Mouse (Mus musculus) cerebellum, postnatal 14 days (tissue): ENCODE measurements around the gene Metrnl.

ENCODE experiments used
- DNase-seq, 2 experiments: peaks; one replicate each; pipeline ENCODE4 v3.0.0; 2021; ENCODE audit warnings: mixed read lengths in 2 of 2

Metrnl gene

DNA sequence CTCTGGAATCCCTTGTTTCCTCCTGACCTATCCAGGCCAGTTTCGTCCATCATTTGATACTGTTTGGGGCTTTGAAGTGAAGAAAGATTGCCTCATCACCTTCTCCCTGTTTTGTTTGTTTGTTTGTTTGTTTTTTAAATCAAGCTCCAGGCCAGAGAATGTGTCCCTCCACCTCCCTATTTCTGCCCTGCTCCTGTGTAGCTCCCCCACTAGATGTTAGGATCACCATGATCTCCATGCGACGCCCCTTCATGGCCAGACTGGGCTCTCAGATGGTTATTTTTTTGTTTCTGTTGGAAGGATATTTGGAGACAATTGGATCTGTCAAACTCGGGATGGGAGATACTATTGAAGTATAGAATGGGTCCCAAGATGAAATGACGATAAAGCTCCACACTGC lies at the start of gene Metrnl:
Gene Metrnl (plus strand): TSS at position 301 of the 400 bp plus-strand sequence.
- no peak for DNase-seq

DNA sequence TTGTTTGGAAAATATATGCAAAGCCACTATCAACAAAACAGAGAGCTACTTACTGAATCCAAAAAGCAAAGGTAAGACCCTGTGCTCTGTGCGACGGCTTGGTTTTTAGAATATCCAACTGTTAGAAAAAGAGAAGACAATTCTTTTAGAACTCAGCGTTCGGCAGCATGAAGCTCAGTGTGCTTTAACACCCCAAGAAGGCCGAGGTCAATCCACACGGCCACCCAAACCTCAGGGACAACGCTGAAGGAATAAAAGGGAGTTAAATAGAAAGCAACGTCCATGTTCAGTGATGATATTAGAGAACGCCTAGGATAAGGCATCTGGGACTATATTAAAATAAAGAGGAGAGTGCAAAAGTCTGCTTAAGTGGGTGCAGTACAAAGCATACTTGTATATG lies 49.8 kb upstream of the Metrnl start:
- no peak for DNase-seq

DNA sequence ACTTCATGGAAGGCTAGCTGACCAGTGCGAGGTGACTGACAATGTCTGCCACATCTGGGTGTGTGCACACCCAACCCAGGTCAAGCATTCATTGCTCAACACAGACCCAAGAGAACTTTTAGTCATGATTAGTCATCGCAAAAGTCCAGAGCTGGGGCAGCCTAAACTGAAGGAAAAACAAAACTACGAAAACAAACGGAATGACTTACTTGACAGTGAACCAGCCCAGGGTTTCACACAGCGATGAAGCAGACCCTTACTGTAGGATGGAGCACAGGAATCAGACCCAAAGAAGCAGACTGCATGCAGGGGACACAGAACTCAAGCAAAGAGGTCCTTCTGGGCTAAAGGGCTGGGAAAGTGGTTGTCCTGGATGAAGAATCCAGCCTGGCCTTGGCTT lies 49.4 kb upstream of the Metrnl start:
- no peak for DNase-seq

DNA sequence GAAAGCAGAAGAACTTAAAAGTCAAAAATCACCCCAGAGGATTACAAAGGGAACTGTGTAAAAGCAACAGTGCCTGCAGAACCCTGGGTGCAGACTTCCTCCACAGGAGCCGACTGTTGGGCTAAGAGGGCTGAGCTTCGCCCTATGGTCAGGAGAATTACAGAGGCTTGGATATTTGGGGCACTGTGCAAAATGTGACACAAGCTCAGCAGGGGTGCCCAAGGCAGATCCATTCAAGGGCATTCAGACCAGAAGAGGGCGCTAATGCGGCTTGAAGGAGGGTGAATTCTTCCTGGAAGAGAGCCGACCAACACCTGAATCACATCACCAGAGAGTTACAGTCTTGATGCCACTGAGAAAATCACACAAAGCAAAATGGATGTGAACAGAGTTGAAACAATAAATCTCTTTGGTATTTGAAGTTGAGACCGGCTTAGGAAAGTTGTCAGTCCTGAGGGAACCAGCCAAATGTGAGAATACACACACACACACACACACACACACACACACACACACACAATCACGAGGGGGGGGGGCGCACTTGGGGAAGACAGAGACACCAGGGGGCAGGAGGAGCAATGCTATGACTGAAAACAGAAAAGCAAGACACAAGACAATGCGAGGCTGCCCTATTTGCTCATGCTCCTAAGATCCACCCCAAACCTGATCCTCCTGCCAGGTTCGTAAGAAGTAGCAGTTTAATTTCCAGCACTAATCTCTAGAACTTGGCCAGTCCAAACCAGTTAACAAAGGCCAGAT lies 48.6 kb upstream of the Metrnl start:
- DNase-seq, result peak; percentile 65 to 89

DNA sequence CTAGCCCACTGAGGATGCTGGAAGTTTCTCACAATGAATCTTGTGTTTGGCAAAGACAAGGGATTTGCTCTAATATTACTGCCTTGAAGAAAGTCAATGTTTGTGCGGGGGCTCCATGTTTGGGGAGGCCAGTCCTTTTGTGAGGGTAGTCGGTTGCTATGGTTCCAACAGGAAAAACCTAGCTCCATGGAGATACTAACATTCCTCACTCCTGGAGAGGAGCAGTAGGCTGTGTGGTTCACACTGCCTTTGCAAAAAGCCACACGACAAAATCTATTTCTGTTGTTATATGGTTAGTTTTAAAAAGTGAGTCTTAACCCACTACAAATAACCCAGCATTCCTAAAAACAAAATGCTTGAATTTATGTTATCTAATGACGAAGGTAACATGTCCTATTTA lies 47.7 kb upstream of the Metrnl start:
- DNase-seq, result no peak

DNA sequence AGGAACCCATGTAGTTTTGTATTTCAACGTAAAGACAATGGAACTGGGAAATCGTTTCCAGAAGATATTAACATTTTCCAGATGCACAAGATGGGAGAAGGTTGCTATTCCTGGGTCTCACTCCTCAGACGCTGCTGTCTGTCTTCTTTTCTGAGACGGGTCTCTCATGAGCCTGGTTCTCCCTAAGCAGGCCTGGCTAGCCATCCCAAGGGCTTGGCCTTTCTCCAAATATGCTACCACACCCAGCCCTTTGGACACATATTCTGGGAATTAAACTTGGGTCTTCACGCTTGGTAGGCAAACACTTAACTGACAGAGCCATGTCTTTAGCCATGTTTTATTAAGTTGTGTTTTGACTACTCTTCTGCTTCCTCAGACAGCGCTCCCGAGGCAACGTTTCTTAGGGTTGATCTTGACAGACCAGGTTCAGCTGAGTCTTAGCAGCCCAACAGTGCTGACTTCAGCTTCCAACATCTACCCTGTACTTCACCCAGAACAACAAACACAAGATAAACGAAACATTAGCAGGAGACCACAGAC lies 46.9 kb upstream of the Metrnl start:
- DNase-seq, result no peak

DNA sequence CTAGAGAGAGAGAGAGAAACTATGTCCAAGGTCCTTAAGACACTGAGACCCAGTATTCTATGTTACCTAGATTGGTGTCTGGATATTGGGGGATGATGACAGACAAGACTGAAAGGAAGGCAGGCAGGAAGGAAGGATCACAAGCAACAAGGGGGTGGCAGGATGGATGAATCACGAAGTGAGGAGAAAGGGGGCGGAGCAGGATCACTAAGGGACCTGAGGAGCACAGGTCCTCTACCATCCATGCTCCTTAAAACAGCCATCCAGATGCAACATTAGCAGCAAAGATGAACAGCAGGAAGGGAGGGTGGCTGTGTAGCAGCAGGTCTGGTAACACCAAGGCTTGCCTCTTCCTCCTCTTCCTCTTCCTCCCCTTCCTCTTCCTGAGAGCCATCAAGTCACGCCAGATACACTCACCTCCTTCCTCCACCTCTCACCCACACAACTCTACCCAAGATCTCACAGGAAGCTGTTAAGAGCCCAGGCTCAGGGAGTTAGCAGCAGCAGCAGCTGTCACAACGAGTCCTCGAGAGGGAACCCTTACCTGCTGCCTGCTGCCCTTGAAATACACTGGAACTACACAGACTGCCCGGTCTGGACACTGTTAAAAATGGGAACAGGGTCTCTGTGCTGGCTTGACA lies 46.1 kb upstream of the Metrnl start:
- no peak for DNase-seq

DNA sequence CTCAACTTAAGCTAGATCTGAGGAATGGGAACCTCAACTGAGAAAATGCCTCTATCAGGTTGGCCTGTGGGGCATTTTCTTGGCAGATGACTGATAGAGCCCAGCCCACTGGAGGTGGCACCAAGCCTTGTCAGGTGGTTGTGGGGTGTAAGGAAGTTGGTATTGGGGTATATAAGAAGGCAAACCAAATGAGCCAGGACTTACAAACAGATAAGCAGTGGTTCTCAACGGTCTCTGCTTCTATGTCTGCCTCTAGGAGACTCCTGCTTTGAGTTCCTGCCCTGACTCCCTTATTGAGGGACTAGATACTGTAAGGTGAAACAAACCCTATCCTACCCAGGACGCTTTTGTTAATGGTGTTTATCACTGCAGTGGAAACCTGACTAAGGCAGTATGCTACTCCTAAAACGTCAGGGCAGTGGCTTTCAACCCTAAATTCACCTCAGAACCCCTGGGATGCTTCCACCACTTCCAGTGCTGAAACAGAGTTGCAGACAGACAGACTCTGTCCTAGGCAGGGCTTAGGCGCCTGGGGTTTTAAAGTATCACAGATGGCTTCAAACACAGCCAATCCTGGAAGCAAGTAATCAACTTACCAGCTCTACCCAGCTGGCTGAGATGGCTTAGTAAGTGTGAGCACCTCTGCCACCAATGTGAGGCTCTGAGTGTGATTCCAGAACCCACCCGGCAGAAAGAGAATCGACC lies 45.4 kb upstream of the Metrnl start:
- no peak for DNase-seq

DNA sequence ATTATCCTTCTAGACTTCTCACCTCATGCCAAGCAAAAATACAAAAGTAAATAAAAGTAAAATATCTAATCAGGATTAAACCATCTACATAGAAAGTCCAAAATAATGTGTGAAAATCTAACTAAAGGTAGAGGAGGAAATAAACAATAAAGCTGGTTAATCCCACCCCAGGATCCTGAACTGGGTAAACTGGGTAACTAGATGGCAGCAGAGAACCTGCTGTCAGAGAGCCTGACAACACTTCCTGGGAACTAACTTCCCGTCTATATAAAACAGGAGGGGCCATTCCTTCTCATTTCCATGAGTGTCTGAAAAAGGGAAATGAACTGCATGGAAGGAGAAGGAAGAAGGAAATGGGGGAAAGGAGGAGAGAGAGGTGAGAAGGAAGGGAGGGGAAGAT lies 43.2 kb upstream of the Metrnl start:
- no peak for DNase-seq

DNA sequence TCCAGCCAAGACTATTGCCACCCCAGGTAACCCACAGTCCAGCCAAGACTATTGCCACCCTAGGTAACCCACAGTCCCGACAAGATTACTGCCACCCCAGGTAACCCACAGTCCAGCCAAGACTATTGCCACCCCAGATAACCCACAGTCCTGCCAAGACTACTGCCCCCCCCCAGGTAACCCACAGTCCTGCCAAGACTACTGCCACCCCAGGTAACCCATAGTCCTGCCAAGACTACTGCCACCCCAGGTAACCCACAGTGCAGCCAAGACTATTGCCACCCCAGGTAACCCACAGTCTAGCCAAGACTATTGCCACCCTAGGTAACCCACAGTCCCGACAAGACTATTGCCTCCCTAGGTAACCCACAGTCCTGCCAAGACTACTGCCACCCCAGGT lies 40.7 kb upstream of the Metrnl start:
- peak in 1 of 2 experiments; percentile 32 for DNase-seq

DNA sequence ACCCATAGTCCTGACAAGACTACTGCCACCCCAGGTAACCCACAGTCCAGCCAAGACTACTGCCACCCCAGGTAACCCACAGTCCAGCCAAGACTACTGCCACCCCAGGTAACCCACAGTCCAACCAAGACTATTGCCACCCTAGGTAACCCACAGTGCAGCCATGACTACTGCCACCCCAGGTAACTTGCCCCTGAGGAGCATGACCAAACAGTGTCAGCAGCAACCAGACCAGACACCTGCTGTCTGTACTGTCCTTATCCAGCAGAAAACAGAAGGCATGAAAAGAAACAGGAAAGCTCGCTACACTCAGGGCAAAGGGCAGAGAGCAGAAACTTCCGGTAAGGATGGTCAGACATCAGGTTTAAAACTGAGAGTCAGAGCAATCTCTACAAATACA lies 40.2 kb upstream of the Metrnl start:
- no peak for DNase-seq

DNA sequence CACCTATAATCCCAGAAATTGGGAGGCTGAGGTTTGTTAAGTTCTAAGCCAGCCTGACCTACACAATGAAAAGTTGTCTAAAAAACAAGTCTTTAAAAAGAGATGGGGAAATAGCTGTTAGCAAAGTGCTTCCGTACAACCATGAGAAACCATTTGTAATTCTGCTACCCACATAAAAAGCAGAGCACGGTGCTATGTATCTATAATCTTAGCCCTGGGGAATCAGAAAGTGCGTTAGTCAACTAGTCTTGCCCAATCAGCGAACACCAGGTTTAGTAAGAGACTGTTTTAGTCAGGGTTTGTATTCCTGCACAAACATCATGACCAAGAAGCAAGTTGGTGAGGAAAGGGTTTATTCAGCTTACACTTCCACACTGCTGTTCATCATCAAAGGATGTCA lies 33.8 kb upstream of the Metrnl start:
- DNase-seq, result no peak

DNA sequence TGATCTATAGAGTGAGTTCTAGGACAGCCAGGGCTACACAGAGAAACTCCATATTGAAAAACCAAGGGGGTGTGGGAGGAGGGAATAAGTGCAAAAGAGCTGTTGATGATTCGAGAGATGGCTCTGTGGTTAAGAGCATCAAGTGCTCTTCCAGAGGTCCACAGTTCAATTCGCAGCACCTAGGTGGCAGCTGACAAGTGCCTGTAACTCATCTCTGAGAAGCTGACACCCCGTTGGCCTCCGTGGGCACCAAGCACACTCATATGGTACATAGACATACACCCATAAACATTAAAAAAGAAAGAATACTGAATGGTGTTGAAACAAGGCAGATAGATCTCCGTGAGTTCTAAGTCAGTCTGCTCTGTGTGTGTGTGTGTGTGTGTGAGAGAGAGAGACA lies 32.6 kb upstream of the Metrnl start:
- no peak for DNase-seq

DNA sequence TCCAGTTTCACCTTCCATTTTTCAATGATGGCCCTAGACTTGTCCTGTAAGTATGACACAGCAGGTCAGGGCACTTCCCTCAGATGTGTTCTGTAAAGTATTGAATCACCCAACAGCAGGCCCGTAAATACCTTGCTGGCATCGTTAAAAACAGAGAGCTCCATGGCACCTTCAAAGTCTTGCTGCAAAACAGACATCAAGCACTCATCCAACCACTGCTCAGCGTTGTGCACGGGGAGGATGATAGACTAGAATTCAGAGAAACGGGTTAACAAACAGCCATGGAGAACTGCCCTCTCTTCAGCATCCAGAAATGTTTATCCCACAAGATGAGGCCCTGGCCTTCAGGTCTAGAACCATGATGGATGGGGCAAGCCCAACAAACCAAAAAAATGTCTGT lies 30.4 kb upstream of the Metrnl start:
- no peak for DNase-seq

DNA sequence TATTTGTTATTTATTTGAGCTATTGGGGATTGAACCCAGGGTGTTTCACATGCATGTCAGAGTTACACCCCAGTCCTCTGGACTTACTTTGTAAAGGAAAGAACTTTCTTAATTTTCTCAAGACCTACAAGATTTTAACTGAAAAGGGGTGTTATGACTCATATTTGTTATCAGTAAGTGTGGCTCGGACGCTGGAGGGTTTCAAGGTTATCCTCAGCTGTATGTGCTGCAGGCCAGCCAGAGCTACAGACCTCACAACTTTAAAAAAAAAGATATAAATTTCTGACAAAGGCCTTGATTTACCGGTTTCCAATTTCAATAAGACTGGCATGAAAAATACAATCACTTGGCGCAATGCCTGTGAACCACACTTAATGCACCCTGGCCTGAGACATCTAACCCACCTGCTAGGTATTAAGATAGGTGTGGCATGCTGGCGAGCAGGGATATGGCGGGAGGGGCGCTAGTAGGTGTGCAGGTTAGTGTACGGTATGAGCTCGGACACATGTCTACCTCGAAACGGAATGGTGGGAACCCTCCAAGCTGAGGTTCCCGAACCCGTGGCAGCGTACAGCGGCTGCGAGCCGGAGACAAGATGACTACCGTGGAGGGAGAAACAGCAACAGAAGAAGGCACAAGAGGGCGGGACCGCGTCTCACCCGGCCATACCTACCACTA lies 28.9 kb upstream of the Metrnl start:
- no peak for DNase-seq

DNA sequence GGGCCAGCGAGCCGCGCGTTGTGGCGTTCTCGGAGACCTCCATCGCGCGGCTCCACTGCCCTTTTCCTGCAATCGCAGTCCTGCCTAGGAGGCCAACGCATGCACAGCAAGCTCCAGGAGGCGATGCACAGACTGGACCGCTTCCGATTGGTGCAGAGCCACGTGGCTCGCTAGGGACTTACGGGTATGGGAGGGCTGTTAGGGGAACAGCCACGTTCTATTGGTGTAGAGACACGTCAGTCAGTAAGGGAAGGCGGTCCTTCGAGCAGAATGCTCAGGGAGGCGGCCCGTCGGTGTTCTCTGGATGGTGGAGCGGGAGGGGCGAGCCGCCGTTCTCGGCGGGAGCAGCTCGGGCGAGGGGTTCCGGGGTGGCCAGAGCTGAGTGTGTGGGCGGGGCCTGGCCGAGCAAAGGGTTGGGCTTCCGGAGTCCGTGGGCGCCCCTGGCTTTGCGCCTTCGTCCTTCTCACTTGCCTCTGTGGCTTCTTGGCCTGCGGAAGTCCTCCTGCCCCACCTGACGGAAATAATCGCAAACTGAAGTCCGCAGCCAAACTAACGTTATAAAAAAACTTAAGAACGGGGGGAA lies 28.3 kb upstream of the Metrnl start, which contains the start of gene B3gntl1:
Gene B3gntl1 (minus strand): TSS at position 164 of the 583 bp plus-strand sequence.
- peak; percentile 99 for DNase-seq

DNA sequence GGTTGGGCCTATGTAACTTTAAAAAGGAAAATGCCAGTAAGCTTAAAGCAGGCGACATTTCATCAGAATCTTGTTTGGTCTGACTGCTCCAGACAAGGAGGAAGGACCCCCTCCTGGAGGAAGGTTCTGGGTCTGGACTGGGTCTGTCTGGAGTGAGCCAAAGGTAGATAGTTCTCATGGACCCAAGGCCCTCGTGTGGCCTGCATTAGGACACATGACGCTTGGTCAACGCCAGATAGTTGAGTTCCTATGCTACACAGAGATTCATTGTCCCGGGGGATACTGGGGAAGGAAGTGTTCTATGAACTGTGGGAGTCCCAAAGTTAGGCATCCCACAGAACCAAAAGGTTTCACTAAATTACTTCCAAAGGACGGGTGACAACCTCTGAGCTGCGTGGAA lies 27.7 kb upstream of the Metrnl start:
- peak in 1 of 2 experiments; percentile 29 for DNase-seq

DNA sequence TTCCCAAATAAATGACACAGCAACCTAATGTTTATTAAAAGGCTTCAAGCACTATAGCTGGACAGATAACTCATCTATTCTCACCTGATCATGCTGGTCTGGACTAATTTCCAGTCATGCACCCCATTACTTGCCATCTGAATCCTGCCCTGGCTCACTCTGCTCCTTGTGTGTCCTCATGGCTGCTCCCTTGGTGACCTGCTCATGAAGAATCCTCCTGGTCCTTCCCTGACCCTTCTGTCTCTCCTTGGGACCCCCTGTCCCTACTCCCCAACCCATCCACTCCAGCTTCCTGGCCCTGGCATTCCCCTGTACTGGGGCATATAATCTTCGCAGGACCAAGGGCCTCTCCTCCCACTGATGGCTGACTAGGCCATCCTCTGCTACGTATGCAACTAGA lies 24.5 kb upstream of the Metrnl start:
- no peak for DNase-seq

DNA sequence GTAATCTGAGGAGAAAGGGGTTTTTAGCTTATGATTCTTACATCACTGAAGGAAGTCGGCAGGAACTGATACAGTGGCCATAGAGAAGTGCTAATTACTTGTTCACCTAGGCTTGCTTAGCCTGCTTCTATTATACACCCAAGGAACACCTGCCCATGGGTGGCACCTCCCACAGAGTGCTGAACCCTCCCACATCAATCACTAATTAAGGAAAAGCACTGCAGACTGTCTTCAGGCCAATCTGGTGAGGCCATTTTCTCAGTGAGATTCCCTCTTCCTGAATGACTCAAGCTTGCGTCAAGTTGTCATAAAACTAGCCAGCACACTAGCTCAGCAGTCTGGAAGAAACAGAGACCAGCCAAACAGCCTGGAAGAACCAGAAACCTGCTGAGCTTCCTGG lies 21.8 kb upstream of the Metrnl start:
- no peak for DNase-seq

DNA sequence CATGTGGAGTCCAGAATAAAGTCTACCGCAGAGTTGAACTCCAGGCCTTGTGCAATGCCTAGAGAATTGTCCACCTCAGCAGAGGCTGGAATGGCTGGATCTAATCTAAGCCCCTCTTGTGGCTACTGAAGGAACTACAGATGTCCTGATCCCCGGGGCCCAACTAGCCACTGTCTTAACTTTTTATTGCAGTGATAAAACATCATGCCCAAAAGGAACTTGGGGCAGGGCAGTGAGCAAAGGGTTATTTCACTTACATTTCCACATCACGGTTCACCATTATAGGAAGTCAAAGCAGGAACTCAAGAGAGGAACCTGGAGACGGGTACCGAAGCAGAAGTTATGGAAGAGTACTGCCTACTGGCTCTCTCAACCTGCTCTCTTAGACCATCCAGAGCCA lies 20.6 kb upstream of the Metrnl start:
- peak in 1 of 2 experiments; percentile 25 for DNase-seq

DNA sequence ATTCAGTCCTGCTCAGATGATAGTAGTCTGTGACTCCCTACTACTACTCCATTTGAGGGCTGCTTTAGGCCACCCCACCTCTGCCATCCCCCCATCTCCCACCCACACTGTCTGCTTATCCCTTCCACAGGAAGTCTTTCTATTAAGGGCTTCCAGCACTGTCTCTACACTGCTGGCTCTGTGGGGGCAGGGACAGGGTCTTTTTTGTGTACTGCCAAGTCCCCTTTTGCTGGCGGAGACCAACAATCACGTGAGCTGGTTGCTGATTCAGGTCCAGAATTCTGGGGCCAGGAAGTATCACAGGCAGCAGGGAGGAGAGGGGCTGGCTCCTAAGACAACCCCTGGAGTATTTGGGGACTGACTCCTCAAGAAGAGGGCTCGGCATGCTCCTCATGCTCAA lies 18.1 kb upstream of the Metrnl start:
- DNase-seq, result peak; percentile 35

DNA sequence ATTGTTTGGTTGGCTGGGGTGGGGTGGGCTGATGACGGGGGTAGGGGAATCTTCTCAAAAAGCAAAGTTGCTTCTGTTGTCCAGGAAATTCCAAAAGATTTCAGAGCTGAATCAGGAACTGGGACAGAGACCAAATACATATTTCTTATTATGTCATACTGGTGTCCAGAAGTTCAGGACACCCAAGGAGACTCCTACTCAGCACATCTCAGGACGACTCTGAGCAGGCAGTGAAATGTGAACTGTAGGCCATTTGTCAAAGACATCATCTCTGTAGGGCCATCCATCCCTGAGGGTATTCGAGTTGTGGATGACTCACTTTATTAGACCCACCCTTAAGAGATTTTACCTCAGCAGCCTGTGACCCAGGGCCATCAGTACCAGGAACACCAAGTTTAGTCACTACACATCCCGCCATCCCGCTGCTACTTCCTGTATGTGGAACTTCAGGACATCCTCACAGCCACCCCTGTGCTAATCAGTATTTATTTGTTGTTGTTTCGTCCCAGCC lies 15.8 kb upstream of the Metrnl start:
- no peak for DNase-seq
